Mouse (Mus musculus) Patski (cell line): ENCODE results near the gene App. TPM values are rescaled to one million over a fixed set of nuclear protein-coding genes. Genes with fewer than 3 reads are reported as not detected.
A peak's percentile ranks its signal among the peaks of the same experiment; 100 is the strongest.

Experiments
- ATAC-seq: fragments of 100-300 bp; one replicate; pipeline ENCODE4 v1.8.0; 2021
- CTCF ChIA-PET: fragments of 350-600 bp; sonication (Branson Sonifier 250); formaldehyde crosslinking; loops from one replicate; lab custom pipeline; 2022; ENCODE audit warnings: inconsistent platforms; lab: Charles Lee
- POLR2A ChIA-PET: fragments of 350-600 bp; sonication (Branson Sonifier 250); formaldehyde crosslinking; loops from one replicate; lab custom pipeline; 2022; ENCODE audit warnings: antibody characterized with exemption, inconsistent platforms; lab: Charles Lee
- DNase-seq: peaks from one replicate; pipeline ENCODE4 v3.0.0-alpha.2; 2011; ENCODE audit warnings: low read depth, low spot score
- H3K27me3 ChIP-seq: fragments of 371-371 bp; one replicate; pipeline ENCODE4 v1.5.1; 2021
- CTCF ChIP-seq: fragments of 100-300 bp; IDR thresholded peaks from one replicate; pipeline ENCODE4 v1.5.1; 2021
- in situ Hi-C: fragments of 300-500 bp; cut with MboI; formaldehyde crosslinking; loops from 3 replicates; pipeline ENCODE4 v1.11.1; 2018; ENCODE audit warnings: low pct_unique_long_range_greater_than_20kb, mixed read lengths
- polyA plus RNA-seq: library from polyadenylated mRNA; unstranded; gene quantifications from one replicate; pipeline ENCODE4 v1.2.3, GENCODE M21; 2021

The App gene
- polyA plus RNA-seq, 1 experiment from 2014 or later = 1,235 TPM

DNA sequence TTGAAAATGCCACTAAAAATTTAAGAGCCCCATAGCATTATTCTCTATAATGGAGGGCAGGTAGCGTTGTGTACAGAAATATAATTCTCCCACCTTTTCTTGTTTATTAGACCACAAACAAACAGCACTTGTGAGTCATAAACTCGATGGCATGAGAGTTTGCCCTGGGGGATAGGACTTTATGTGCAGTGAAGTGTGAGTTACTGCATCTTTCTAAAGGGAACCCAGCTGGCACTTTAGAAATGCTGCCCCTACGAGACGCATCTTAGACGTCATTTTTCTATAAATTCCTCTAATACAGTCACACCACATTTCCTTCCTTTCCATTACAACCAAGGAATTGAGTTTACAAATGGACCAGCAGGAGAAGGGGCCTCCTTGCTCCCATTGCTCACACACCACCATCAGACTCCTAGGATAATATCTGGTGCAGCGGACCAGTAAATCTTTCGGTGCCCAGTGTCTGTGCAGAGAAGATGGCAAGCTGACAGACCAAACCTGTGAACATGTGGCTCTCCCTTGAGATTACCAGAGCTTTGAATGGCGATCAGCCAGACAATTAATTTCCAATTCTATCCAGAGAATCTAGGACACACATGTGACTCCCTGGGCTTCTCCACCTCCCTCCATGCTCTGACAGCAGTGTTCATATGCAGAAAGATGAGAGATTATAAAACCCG is 66.8 kb downstream of the App start:
- ATAC-seq (peak; percentile 35), DNase-seq (peak; percentile 19)
- H3K27me3 ChIP-seq = no peaks in the 10 kb centered on the region
- ChIA-PET CTCF (interaction anchor here (0.7 kb wide), 1 partner anchor 9 kb away, joined by 3 read pairs; no protein-coding TSS in a partner anchor), POLR2A (no interaction called here)
- TF ChIP-seq CTCF = no peak
- in situ Hi-C loops = no loop called here

DNA sequence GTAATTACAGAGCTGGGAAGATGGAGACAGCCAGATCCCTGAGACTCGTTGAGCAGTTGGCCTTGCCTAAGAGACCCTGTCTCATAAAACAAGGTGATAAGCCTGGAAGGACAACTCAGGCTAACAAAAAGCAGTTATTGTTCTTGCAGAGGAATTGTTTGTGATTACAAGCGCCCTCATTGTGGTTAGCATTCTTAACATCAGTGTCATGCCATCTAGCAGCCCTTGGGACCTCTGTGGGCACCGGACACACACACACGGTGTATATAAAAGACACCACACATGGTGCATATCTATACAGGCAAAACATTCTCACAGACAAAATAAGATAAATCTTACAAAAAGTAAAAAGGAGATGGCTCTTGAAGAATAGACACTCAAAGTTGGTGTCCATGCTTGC is 68.0 kb downstream of the App start:
- ChIA-PET POLR2A (interaction anchor here (0.7 kb wide), 1 partner anchor 9 kb away, joined by 3 read pairs; no protein-coding TSS in a partner anchor), CTCF (interaction anchor here (1.1 kb wide), 1 partner anchor 14 kb away, joined by 3 read pairs; no protein-coding TSS in a partner anchor)
- TF ChIP-seq CTCF = no peak
- peak; percentile 57 for ATAC-seq
- no peak for DNase-seq
- H3K27me3 ChIP-seq = no peaks in the 10 kb centered on the region
- in situ Hi-C loops = no loop called here

DNA sequence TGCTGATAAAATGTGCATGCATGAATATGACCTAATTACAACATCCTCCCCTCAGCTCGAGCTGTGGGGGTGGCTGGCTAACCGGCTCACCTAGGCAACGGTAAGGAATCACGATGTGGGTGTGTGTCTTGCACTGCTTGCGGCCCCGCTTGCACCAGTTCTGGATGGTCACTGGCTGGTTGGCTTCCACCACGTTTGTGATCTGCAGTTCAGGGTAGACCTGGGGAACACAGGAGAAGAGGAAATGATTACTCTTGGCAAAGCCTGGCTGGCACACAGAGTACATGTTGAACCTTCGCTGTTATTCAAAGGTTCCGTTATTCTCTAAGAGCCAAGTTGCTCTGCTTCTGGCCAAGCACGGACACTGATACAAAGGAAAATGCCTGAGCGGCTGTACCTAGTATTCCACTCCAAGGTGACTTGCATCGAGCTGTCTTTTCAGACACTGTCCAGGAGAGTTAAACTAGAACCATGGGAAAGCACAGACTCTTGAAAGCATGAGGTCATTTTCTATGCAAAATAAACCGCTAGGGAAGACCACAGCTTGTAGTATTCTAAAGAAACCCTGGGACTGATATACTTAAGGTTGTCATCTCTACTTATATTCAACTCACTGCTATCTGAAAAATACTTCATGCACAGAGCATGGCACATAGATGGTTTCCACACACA is 70.3 kb downstream of the App start:
- in situ Hi-C loops = no loop called here
- DNase-seq = no peak
- no peak for ATAC-seq
- no peaks in the 10 kb centered on the region for H3K27me3 ChIP-seq
- ChIA-PET CTCF (no interaction called here), POLR2A (no interaction called here)
- TF ChIP-seq CTCF = no peak

GRCm38 (mm10) chr16:85101544-85101943 is 72.0 kb downstream of the App start:
- ChIA-PET POLR2A (no interaction called here), CTCF (interaction anchor here (1.0 to 1.2 kb wide), 3 partner anchors 36 to 72 kb away, joined by 3 to 4 read pairs (median 3); partner anchors contain the start of gene App)
- ATAC-seq (no peak), DNase-seq (no peak)
- H3K27me3 ChIP-seq = no peaks in the 10 kb centered on the region
- no peak for TF ChIP-seq CTCF
- in situ Hi-C loops = no loop called here

DNA sequence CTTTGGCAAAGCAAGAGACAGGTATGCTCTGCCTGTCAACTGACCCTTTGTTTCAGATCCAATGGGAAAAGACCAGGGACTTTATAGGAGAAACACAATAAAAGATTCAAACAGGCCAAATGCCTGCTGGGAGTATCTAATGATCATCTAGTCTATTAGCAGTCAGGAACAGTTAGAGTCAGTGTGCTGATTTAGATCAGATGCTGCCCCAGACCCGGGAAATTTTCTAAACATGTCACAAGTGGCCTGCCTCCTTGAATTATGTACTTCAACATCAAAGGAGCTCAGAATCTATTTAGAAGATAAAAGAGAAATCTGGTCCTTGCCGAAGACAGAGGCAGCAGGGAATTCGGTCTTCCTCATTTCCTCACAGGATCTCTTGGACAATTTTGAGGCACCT is 72.8 kb downstream of the App start:
- in situ Hi-C loops = no loop called here
- DNase-seq (no peak), ATAC-seq (no peak)
- ChIA-PET POLR2A (no interaction called here), CTCF (interaction anchor here (1.0 kb wide), 1 partner anchor 73 kb away, joined by 3 read pairs; the partner anchor contains the start of gene App)
- no peak for TF ChIP-seq CTCF
- H3K27me3 ChIP-seq = no peaks in the 10 kb centered on the region

DNA sequence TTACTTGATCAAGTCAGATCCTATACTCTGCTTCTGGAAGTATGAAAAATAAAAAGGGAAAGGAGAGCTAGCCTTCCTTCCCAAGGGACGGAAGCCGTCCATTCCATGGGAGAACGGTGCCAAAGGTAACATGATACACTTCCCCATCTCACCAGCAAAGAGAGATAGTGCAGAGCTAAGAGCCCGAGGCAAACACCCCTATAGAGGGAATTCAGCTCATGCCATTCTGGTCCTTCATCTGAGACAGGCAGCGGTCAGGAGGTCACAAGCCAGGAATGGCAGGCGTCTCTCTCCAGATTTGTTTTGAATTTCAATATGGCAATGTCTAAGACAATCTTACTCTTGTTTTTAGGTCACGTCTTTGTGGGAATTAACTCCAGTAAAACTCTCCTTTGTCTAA is 74.1 kb downstream of the App start:
- POLR2A ChIA-PET = interaction anchor here (0.8 kb wide), 1 partner anchor 12 kb away, joined by 3 read pairs; no protein-coding TSS in a partner anchor
- ATAC-seq (no peak), DNase-seq (no peak)
- in situ Hi-C loops = no loop called here
- no peaks in the 10 kb centered on the region for H3K27me3 ChIP-seq
- CTCF ChIA-PET = no interaction called here
- no peak for TF ChIP-seq CTCF

DNA sequence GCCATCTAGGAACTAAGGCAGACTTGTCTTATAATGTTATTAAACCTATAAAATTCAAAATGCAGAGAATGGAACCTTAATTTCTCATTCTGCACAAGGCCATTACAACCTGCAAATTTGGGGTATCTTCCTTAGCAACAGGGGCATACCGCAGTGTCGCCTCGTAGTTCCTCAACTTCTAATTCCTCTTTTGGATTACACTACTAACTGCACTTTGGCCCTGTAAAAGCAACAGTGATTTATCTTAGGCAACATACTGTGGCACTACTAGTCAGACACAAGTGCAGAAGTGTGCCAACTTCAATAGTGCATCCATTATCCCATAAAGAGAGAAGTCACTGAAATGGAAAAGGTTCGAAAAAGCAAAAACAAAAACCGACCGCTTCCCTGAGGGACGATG is 74.5 kb downstream of the App start:
- CTCF ChIA-PET = no interaction called here

GRCm38 (mm10) chr16:85096396-85096795 is 77.2 kb downstream of the App start:
- TF ChIP-seq CTCF = no peak
- POLR2A ChIA-PET = interaction anchor here (1.2 kb wide), 1 partner anchor 10 kb away, joined by 3 read pairs; no protein-coding TSS in a partner anchor
- ATAC-seq = no peak

More for the DNA sequence above, 74.5 kb downstream of the App start:
- no peaks in the 10 kb centered on the region for H3K27me3 ChIP-seq
- POLR2A ChIA-PET = interaction anchor here (0.8 kb wide), 1 partner anchor 11 kb away, joined by 3 read pairs; no protein-coding TSS in a partner anchor
- no peak for DNase-seq
- TF ChIP-seq CTCF = no peak
- in situ Hi-C loops = no loop called here
- ATAC-seq = no peak

GRCm38 (mm10) chr16:85095923-85096322 is 77.6 kb downstream of the App start:
- ChIA-PET POLR2A (interaction anchor here (1.2 kb wide), 1 partner anchor 10 kb away, joined by 3 read pairs; no protein-coding TSS in a partner anchor), CTCF (no interaction called here)
- in situ Hi-C loops = no loop called here
- ATAC-seq (no peak), DNase-seq (no peak)
- H3K27me3 ChIP-seq = no peaks in the 10 kb centered on the region
- no peak for TF ChIP-seq CTCF

More at GRCm38 (mm10) chr16:85096396-85096795, 77.2 kb downstream of the App start:
- in situ Hi-C loops = no loop called here
- CTCF ChIA-PET = no interaction called here
- H3K27me3 ChIP-seq = no peaks in the 10 kb centered on the region
- DNase-seq = no peak

DNA sequence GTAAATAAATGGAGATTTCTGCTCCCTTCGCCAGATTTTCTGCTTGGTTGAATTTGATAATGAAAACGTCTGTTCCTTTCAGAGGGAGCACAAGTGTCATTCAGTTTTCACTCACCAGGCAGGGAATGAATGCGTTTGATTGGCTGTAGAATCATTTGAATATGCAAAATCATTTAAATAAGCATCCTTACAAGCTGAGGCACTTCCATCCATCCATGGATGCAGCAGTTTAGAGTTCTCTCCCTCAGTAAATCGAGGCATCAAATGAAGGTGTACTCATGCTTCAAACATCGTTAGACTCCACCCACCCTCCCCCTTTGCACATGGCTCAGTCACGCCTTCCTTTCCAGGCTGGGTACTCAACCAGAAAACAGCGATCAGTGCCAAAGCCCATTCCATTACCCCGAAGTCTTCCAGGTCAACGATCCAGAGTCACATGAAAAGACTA is 80.9 kb downstream of the App start:
- ATAC-seq = peak; percentile 83
- peak; percentile 49 for DNase-seq
- H3K27me3 ChIP-seq = no peaks in the 10 kb centered on the region
- in situ Hi-C loops = no loop called here
- TF ChIP-seq CTCF = no peak
- ChIA-PET CTCF (interaction anchor here (1.0 to 1.9 kb wide), 2 partner anchors 9 to 54 kb away, joined by 3 to 7 read pairs; no protein-coding TSS in a partner anchor), POLR2A (interaction anchor here (1.6 kb wide), 1 partner anchor 81 kb away, joined by 3 read pairs; the partner anchor contains the start of gene App)
